Mouse (Mus musculus): ENCODE data around the gene Rsc1a1.

The Rsc1a1 gene

GRCm38 (mm10) chr4:141685499-141685898 is at the start of gene Rsc1a1:
TSS of gene Rsc1a1 (minus strand) at chr4:141685599.
- DNase-seq (ENCODE audit: low spot score in 2 of 2), result no peak

GRCm38 (mm10) chr4:141735206-141735560 is 49.8 kb upstream of the Rsc1a1 start:
- DNase-seq (ENCODE audit: low spot score in 2 of 2), result no peak

- peak; percentile 92 to 94 for DNase-seq (ENCODE audit: low spot score in 2 of 2)
Observed at GRCm38 (mm10) chr4:141734446-141735205, 49.2 kb upstream of the Rsc1a1 start.

- no peak for DNase-seq (ENCODE audit: low spot score in 2 of 2)
Observed at GRCm38 (mm10) chr4:141731766-141732165, 46.4 kb upstream of the Rsc1a1 start.

GRCm38 (mm10) chr4:141730401-141730800 is 45.0 kb upstream of the Rsc1a1 start:
- DNase-seq (ENCODE audit: low spot score in 2 of 2), result no peak

- no peak for DNase-seq (ENCODE audit: low spot score in 2 of 2)
Observed at GRCm38 (mm10) chr4:141729266-141729665, 43.9 kb upstream of the Rsc1a1 start.

GRCm38 (mm10) chr4:141725738-141726137 is 40.3 kb upstream of the Rsc1a1 start:
- DNase-seq (ENCODE audit: low spot score in 2 of 2), result no peak

GRCm38 (mm10) chr4:141725277-141725676 is 39.9 kb upstream of the Rsc1a1 start:
- DNase-seq (ENCODE audit: low spot score in 2 of 2), result no peak

GRCm38 (mm10) chr4:141724594-141724993 is 39.2 kb upstream of the Rsc1a1 start:
- DNase-seq (ENCODE audit: low spot score in 2 of 2), result peak in 1 of 2 experiments; percentile 32

- no peak for DNase-seq (ENCODE audit: low spot score in 2 of 2)
Observed at GRCm38 (mm10) chr4:141723673-141724068, 38.3 kb upstream of the Rsc1a1 start.

GRCm38 (mm10) chr4:141722731-141723672 is 37.6 kb upstream of the Rsc1a1 start, which contains the start of gene Ddi2:
TSS of gene Ddi2 (minus strand) at chr4:141723419.
- peak; percentile 91 to 92 for DNase-seq (ENCODE audit: low spot score in 2 of 2)

GRCm38 (mm10) chr4:141721961-141722360 is 36.6 kb upstream of the Rsc1a1 start:
- no peak for DNase-seq (ENCODE audit: low spot score in 2 of 2)

GRCm38 (mm10) chr4:141720761-141721523 is 35.5 kb upstream of the Rsc1a1 start:
- DNase-seq (ENCODE audit: low spot score in 2 of 2), result peak; percentile 33

GRCm38 (mm10) chr4:141719304-141719703 is 33.9 kb upstream of the Rsc1a1 start:
- no peak for DNase-seq (ENCODE audit: low spot score in 2 of 2)

- no peak for DNase-seq (ENCODE audit: low spot score in 2 of 2)
Observed at GRCm38 (mm10) chr4:141717633-141718032, 32.2 kb upstream of the Rsc1a1 start.

- DNase-seq (ENCODE audit: low spot score in 2 of 2), result no peak
Observed at GRCm38 (mm10) chr4:141715027-141715426, 29.6 kb upstream of the Rsc1a1 start.

GRCm38 (mm10) chr4:141713598-141714142 is 28.3 kb upstream of the Rsc1a1 start:
- DNase-seq (ENCODE audit: low spot score in 2 of 2), result peak; percentile 16 to 36

GRCm38 (mm10) chr4:141711250-141711649 is 25.9 kb upstream of the Rsc1a1 start:
- DNase-seq (ENCODE audit: low spot score in 2 of 2), result no peak

GRCm38 (mm10) chr4:141708971-141709370 is 23.6 kb upstream of the Rsc1a1 start:
- no peak for DNase-seq (ENCODE audit: low spot score in 2 of 2)

- no peak for DNase-seq (ENCODE audit: low spot score in 2 of 2)
Observed at GRCm38 (mm10) chr4:141708005-141708404, 22.6 kb upstream of the Rsc1a1 start.

GRCm38 (mm10) chr4:141705331-141705730 is 19.9 kb upstream of the Rsc1a1 start:
- no peak for DNase-seq (ENCODE audit: low spot score in 2 of 2)
